Mouse (Mus musculus) 3T3-L1 (cell line): Measurements from ENCODE around the gene Gm5089.

ENCODE experiments used
- DNase-seq: peaks from one replicate; pipeline ENCODE4 v3.0.0-alpha.2; 2015; ENCODE audit warnings: low read depth, low spot score

Gm5089 gene

GRCm38 (mm10) chr14:122477971-122478573, 27.2 kb upstream of the Gm5089 start:
- DNase-seq, result no peak

- DNase-seq, result no peak
These were observed 26.4 kb upstream of the Gm5089 start for GRCm38 (mm10) chr14:122477261-122477671.

- no peak for DNase-seq
These were observed 25.9 kb upstream of the Gm5089 start for GRCm38 (mm10) chr14:122476822-122477215.

DNA sequence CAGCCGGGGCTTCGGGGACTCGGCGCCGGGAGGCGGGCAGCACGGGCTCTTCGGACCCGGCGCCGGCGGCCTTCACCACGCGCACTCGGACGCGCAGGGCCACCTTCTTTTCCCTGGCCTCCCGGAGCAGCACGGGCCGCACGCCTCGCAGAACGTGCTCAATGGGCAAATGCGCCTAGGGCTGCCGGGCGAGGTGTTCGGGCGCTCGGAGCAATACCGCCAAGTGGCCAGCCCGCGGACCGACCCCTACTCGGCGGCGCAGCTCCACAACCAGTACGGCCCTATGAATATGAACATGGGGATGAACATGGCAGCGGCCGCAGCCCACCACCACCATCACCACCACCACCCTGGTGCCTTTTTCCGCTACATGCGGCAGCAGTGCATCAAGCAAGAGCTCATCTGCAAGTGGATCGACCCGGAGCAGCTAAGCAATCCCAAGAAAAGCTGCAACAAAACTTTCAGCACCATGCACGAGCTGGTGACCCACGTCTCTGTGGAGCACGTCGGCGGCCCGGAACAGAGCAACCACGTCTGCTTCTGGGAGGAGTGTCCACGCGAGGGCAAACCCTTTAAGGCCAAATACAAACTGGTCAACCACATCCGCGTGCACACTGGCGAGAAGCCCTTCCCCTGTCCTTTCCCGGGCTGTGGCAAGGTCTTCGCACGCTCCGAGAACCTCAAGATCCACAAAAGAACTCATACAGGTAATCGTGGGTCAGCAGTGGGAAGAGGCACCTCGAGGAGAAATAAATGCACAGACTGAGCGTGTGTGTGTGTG, 25.3 kb upstream of the Gm5089 start:
- DNase-seq, result no peak

DNA sequence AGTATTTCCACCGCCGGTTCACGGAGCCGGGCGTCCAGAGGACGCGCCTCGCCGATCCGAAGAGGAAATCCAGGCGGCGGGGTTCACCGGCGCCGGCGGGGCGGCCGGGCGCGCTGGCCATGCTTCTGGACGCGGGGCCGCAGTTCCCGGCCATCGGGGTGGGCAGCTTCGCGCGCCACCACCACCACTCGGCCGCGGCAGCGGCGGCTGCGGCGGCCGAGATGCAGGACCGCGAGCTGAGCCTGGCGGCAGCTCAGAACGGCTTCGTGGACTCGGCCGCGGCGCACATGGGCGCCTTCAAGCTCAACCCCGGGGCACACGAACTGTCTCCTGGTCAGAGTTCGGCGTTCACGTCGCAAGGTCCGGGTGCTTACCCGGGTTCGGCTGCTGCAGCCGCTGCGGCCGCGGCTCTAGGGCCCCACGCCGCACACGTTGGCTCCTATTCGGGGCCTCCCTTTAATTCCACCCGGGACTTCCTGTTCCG, 24.7 kb upstream of the Gm5089 start:
- no peak for DNase-seq

DNA sequence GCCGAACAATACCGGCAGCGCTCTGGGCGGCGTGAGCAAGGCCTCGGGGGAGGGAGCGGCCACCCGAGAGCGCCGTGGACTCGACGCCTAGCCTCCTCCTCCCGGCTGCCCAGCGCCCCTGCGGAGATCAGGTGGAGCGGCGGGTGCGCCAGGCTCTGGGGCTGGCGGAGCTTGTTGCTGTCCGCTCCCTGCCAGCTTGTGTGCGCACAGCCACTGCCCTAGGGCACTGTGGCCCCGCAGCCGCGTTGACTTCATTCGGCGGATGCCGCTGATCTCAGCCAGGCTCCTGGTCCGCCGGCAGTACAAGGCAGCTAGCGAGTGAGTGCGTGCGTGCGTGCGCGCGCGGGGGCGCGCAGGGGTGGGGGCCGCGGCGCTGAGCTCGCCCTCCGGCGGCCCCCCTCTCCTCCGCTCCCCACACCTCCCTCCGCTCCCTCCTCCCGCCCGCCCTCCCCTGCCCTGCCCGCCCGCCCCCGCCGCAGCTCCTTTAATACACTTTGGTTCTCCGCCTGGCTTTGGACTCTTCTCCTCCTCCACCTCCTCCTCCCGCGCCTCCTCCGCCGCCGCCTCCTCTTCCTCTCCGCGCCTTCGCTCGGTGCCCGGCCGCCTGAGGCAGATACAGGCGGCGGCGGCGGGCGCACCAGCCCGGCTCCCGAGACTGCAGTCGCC, 24.1 kb upstream of the Gm5089 start, which contains the start of gene Zic2:
Zic2 (plus strand) TSS at position 545 of the 666 bp plus-strand sequence.
- no peak for DNase-seq

DNA sequence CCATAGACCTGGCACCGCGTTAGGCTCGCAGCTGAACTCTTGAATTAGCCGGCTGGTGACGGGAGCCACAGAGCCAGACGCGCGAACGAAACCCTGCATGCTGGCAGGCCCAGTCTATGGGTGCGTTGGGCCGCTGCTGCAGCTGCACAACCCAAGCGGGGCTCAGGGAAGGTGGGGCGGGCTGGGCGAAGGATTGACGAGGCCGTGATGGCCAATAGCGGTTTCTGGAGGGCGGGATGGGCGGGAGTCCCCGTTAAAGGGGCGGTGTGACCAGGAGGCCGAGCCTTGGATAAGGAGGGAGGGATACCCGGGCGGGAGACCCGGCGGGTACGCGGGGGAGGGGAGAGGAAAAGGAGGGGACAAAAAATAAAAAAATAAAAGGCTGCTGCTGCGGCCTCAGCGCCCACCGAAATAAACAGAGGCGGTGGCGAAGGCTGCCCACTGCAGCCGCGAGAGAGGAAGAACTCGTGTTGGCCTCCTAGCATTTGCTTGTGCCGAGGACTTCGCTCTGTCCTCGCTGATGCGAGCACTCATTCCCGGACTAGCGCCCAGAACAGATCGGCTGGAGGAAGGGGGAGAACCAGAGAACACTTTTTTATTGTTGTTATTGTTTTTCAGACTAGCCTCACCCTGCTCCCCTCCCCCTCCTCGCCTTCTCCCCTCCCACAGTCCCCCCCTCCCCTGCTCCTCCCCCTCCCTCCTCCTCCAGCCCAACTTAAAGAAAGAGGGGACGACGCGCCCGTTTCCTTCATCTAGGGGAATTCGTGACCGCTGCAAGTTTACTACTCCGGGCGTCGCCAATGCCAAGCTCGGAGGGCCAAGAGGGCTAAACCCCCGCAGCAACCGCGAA, 23.4 kb upstream of the Gm5089 start:
- DNase-seq, result no peak

- no peak for DNase-seq
These were observed 22.4 kb upstream of the Gm5089 start for GRCm38 (mm10) chr14:122473211-122473751.

GRCm38 (mm10) chr14:122472647-122473046, 21.7 kb upstream of the Gm5089 start:
- no peak for DNase-seq

GRCm38 (mm10) chr14:122472161-122472560, 21.2 kb upstream of the Gm5089 start:
- no peak for DNase-seq

- DNase-seq, result no peak
These were observed 20.7 kb upstream of the Gm5089 start for GRCm38 (mm10) chr14:122471449-122472085.

DNA sequence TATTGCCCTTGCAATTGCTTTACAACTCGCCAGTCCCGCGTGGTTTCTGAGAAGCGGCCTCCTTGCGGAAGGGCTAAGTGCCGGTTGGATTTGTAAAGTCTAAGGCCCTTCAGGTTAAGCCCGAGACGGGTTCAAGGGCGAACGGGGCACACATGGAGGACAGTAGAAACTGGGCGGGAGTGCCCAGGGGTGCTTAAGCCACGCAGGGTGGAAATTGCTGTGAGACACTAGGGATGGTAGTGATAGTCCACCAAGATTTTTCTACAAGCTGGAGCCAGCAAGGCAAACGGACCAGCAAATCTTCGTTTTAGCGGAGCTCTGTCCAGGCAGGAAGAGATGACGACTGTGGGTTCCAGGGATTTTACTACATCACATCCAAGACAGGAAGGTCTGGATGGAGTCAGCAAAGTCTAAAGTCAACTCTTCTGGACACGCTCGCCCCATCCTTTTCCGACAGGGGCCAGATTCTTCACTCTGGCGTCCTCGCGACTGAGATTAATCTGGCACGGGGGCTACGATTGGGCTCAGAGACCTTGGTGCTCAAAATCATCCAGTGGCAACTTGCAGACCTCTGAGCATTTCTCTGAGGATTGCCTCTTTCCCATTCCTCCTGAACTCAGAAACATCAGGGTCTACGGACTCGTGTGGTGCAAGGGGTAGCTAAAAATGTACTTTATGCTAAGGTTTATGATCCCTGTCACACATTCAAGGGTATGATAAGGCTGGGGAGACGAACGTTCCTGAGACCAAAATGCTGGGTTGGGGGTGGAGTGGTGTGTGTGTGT, 18.2 kb upstream of the Gm5089 start:
- no peak for DNase-seq

DNA sequence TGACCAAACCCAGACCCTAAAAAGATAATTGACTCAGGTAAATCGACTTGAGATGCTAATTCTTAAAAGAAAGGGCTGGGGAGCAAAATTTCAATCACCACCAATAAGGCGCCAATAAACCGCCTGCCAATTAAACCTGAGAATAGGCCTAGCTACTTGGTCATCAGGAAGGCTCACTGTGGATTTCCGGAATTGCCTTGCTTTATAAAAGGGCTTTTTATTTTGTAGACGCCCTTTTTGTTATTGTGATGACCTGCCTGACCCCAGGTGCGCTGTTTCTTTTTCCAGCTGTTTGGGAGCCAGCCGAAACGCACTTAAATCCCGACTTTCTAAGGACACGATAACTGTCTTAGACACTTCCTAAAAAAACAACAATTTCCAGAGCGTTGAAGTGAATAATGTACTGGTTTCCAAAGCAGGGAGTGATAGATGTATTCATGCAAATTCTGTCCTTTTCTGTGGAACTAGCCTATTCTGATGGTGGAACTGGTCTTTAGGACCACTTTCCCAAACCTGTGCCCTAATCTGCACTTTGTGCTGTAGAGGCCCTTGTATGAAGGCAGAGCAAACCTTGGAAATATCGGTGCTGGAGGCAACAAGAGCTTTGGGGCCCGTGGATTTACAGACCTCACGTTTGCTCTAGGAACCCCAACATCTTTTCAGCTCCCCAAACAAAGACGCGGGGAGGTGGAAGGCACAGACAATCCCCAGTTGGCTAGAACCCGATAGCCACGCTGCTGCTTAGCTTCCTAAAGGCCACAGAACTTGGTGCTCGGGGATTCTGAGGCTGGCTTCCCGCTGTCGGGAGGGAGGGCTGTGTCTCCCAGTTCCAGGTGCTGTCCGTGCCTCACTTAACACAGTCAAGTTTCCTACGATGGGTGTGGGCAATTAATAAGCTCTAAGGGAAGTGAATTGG, 17.3 kb upstream of the Gm5089 start:
- no peak for DNase-seq

GRCm38 (mm10) chr14:122466756-122467362, 15.9 kb upstream of the Gm5089 start:
- DNase-seq, result no peak

DNA sequence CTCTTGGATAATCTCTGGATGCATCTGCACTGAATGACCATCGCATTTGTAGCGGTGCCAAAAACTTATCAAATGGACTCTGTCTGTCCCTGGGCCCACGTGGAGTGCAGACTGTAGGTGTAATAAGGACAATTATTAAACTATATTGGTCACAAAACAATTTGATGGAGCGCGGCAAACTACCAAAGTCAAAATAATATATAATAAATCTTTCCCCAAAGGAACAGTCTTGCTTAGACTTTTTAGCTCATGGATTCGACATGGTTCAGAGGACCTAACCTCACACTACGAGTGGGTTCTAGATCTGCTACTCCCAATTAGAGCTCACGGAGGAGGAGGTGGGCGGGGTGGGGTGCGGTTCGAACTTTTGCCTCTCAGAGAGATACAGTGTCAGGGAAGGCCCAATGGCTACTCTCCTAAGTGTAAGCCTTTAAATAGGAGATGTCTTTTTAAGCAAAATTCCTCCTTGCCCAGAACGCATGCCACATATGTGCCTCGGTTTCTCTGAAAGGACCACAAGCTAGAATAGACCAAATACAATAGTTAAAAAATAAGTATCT, 15.1 kb upstream of the Gm5089 start:
- no peak for DNase-seq

GRCm38 (mm10) chr14:122464763-122465741, 14.1 kb upstream of the Gm5089 start, which contains the start of gene Zic5:
TSS of gene Zic5 (minus strand) at chr14:122465677.
- no peak for DNase-seq

GRCm38 (mm10) chr14:122464351-122464762, 13.4 kb upstream of the Gm5089 start:
- DNase-seq, result no peak
